Mouse (Mus musculus): ENCODE measurements at regions not wholly inside any gene's neighbourhood (a gene's known extent, or its start where the extent isn't known, plus 50 kb on each side); places are given as distances from the start of the nearest gene placed in this dataset.

DNA sequence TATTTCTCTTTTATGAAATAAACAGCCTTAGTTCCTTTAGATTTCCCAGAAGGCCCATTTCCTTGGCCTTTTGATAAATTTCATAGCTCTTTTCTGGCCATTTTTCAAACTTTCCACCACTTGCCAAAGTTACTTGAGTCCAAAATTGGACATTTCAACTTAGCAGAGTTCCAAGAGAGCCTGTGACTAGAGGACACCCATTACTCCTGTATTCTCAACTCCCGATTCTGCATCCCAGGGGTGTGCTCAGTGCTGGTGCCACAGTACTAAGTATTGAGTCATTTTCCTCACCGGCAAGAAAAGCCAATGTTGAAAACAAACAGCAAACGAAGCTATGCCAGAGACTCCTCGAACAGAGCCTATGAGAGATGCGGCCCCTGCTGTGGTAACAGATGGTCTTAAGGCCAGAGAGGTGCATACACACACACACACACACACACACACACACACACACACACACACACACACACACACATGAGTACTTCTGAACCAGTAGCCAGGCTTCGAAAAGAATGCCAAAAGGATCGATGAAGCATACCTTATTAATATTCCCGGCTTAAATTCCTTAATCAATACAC is 126.5 kb downstream of the Tmx1 start:
- in situ Hi-C loops (cut with MboI; ENCODE audit: low pct_unique_long_range_greater_than_20kb in 1 of 2, low sequenced_read_pairs in 2 of 2, unreplicated experiment in 1 of 2), result no loop called here

GRCm38 (mm10) chr12:70586181-70586580 is 133.3 kb downstream of the Tmx1 start:
- in situ Hi-C loops (cut with MboI; ENCODE audit: low pct_unique_long_range_greater_than_20kb in 1 of 2, low sequenced_read_pairs in 2 of 2, unreplicated experiment in 1 of 2), result no loop called here

- in situ Hi-C loops (cut with MboI; ENCODE audit: low pct_unique_long_range_greater_than_20kb in 1 of 2, low sequenced_read_pairs in 2 of 2, unreplicated experiment in 1 of 2), result no loop called here
Observed at GRCm38 (mm10) chr12:70588234-70588633, 135.3 kb downstream of the Tmx1 start.

DNA sequence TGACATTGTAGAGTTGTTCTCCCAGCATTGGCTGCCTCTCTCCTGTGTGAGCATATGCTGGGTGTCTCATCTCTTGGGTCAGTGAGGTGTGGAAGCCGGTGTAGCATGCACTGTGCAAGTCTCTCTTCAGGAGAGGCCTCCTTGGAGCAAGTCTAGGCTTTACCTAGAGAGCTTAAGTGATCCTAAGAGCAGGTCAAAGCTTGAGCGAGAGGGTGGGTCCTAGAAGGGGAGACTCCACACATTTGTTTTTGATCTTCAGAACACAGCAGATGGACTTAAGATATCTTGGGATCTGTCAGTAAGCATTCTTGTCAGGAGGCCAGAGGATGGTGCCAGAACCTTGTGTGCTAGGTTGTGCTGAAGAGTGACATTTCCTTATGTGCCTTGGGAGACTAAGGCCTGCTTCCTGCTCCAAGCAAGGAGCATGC is 136.4 kb downstream of the Tmx1 start:
- in situ Hi-C loops (cut with MboI; ENCODE audit: low pct_unique_long_range_greater_than_20kb in 1 of 2, low sequenced_read_pairs in 2 of 2, unreplicated experiment in 1 of 2), result no loop called here

DNA sequence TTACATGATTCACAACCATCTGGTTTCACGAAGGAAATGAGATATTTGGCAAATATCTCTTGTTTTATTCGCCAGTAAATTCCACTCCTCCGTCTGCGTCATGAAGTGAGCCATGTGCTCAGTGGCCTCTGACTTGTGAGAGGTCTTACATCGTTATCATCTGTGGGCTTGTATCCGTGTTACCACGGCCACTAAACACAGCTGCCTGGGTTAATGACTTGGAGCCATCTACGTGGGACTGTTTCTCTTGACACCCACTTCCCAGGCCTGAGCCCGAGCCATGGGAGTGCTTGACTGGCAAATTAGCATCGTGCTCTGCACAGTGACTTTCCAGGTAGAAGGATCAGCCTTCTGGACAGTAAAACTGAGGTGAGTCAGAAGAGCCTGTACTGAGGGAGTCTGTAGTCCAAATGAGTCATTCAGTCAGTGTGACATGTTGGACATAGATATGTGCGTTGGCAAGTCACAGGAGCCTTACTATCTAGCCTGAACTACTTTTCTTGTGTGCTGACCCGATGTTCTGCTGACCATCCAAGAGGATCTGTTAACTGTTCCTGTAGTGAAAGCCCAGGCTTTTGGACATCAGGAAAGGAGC is 137.7 kb downstream of the Tmx1 start:
- in situ Hi-C loops (cut with MboI; ENCODE audit: low pct_unique_long_range_greater_than_20kb in 1 of 2, low sequenced_read_pairs in 2 of 2, unreplicated experiment in 1 of 2), result no loop called here

DNA sequence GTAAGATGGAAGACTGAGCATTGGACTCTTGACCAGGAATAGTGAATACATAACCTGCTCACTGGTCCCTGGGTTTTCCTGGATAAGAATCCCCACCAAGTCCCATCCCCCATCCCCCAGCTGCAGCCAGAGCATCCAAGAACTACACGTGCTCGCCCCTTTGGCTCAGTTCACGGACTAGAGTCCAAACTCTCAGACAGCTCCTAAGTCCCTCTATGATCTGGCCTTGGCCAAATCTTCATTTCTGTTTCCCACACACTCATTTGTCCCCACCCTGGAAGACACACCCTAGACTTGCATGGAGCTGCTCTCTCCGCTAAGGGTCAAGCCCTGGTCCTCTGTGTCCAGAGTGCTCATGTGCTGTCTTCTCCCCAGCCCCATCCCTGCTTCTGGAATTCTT is 139.9 kb downstream of the Tmx1 start:
- in situ Hi-C loops (cut with MboI; ENCODE audit: low pct_unique_long_range_greater_than_20kb in 1 of 2, low sequenced_read_pairs in 2 of 2, unreplicated experiment in 1 of 2), result no loop called here

DNA sequence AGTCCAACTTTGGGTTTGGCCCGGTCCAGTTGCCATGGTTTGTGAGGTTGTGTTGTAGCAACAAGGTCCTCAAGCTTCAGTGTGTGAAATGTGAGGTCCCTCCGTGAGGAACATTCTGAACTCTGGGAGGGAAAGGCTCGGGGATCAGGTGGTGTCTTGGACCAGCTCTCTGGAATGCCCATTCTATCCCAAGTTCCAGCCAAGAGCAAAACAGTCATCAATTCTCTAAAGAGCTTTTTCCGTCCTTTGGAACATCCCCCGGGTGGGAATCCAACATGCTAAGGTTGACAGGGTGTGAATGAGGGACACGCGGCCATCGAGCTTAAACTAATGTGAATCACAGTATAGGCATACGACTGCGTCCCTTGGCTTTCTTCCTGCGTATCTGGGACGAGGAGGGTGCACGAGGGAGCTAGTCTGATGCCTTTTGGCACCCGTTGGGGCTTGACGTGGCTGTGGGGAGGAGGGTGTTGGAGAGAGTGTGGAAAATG is 145.4 kb downstream of the Tmx1 start:
- in situ Hi-C loops (cut with MboI; ENCODE audit: low pct_unique_long_range_greater_than_20kb in 1 of 2, low sequenced_read_pairs in 2 of 2, unreplicated experiment in 1 of 2), result no loop called here

DNA sequence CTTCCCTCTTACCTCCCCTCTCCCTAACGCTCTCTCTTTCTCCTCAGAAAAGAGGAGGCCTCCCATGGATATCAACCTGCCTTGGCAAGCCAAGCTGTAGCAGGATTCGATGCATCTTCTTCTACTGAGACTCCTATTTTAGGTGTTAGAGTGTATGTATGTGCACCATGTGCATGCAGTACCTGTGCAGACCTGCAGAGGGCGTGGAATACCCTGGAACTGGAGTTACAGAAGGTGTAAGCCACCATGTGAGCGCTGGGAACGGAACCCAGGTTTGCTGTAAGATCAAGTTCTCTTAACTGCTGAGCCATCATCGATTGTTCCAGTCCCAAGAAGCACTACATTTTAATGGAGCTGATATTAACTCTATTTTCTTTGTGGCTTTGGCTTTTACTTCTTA is 146.8 kb downstream of the Tmx1 start:
- in situ Hi-C loops (cut with MboI; ENCODE audit: low pct_unique_long_range_greater_than_20kb in 1 of 2, low sequenced_read_pairs in 2 of 2, unreplicated experiment in 1 of 2), result no loop called here

DNA sequence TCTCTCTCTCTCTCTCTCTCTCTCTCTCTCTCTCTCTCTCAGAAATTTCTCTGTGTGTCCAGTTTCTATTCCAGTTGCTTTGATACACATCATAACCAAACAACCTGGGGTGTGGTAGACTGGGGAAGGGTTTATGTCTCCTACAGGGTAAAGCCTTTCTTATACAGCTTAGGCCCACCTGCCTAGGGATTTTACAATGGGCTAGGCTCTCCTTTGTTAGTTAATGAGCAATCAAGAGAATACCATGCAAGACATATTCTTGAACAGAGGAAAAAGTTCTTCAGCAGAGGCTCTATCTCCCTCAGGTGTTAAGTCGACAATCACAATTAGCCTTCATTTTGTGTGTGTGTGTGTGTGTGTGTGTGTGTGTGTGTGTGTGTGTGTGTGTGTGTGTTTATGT is 151.0 kb downstream of the Tmx1 start:
- in situ Hi-C loops (cut with MboI; ENCODE audit: low pct_unique_long_range_greater_than_20kb in 1 of 2, low sequenced_read_pairs in 2 of 2, unreplicated experiment in 1 of 2), result no loop called here

DNA sequence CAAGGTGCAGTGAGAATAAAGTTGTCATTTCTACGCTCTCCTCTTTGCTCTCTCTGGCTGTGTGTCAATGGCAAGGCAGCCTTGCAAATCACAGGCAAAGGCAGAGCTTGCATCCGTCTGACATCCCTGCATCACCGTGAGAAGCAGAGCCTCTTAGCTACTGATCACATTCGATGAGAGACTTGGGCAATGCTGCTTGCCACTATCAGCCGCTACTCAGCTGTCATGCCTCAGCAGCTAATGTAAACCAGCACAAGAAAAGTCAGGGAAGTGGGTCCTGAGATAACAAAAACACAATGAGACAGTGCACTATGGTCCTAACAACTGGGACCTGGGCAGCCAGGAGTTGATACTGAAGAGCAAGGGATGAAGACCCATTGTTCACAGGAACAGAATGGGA is 155.8 kb downstream of the Tmx1 start:
- in situ Hi-C loops (cut with MboI; ENCODE audit: low pct_unique_long_range_greater_than_20kb in 1 of 2, low sequenced_read_pairs in 2 of 2, unreplicated experiment in 1 of 2), result no loop called here

- in situ Hi-C loops (cut with MboI; ENCODE audit: low pct_unique_long_range_greater_than_20kb in 1 of 2, low sequenced_read_pairs in 2 of 2, unreplicated experiment in 1 of 2), result no loop called here
Observed at GRCm38 (mm10) chr12:70609116-70609871, 156.4 kb downstream of the Tmx1 start.

GRCm38 (mm10) chr12:70611891-70612290 is 159.0 kb downstream of the Tmx1 start:
- in situ Hi-C loops (cut with MboI; ENCODE audit: low pct_unique_long_range_greater_than_20kb in 1 of 2, low sequenced_read_pairs in 2 of 2, unreplicated experiment in 1 of 2), result no loop called here

DNA sequence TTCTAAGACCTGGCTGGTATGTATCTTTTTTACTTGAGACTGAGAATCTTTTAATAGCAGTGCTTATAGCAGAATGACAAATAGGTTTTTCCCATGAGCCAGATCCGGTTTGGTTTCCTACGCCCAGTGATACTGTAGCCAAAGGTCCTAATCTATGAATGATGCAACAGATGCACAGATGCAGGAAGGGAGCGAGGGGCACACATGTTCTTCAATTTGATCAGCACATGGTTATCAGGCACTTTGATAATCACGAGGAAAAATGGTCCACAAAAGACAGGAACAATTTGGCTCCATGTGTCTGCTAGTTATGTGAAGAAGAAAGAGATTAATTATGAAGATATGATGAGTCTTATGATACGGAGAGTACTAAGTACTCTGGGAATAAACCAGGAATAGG is 160.3 kb downstream of the Tmx1 start:
- in situ Hi-C loops (cut with MboI; ENCODE audit: low pct_unique_long_range_greater_than_20kb in 1 of 2, low sequenced_read_pairs in 2 of 2, unreplicated experiment in 1 of 2), result no loop called here

DNA sequence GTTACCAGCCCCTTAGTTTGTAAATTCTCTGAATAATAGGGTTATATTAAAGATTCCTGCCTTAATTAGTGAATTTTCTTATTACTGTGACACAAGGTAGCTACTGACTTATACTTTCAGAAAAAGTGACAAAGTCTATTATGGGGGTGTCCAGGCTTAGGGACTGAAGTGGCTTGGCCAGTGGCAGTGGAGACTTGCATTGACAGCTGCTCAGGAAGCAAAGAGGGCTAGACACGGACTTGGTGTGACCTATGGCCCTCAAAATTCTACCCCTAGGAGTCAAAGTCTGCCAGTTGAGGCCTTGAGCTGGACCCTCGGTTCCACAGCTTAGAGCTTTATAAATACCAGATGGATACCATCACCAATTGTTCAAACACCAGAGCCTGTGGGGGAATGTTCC is 161.2 kb downstream of the Tmx1 start:
- in situ Hi-C loops (cut with MboI; ENCODE audit: low pct_unique_long_range_greater_than_20kb in 1 of 2, low sequenced_read_pairs in 2 of 2, unreplicated experiment in 1 of 2), result no loop called here

DNA sequence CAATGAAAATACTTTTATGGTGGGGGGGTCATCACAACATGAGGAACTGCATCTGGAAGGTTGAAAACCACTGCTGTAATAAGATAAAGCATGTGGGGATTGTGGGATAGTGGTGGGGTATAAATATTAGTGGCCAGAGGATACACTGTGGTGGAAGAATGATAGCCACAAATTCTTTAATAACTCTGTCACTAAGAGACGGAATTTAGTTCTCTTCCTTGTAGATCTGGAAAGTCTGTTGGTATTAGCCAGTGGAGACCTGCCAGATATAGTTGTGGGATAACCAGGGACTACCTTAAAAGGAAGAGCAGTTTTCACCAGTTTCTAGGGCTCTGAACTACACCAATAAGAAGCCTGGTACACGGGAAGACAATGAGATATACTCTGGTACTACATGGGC is 161.8 kb downstream of the Tmx1 start:
- in situ Hi-C loops (cut with MboI; ENCODE audit: low pct_unique_long_range_greater_than_20kb in 1 of 2, low sequenced_read_pairs in 2 of 2, unreplicated experiment in 1 of 2), result no loop called here

- in situ Hi-C loops (cut with MboI; ENCODE audit: low pct_unique_long_range_greater_than_20kb in 1 of 2, low sequenced_read_pairs in 2 of 2, unreplicated experiment in 1 of 2), result no loop called here
Observed at GRCm38 (mm10) chr12:70615123-70615522, 162.2 kb downstream of the Tmx1 start.

- in situ Hi-C loops (cut with MboI; ENCODE audit: low pct_unique_long_range_greater_than_20kb in 1 of 2, low sequenced_read_pairs in 2 of 2, unreplicated experiment in 1 of 2), result no loop called here
Observed at GRCm38 (mm10) chr12:70616049-70616448, 163.2 kb downstream of the Tmx1 start.

GRCm38 (mm10) chr12:70616487-70616886 is 163.6 kb downstream of the Tmx1 start:
- in situ Hi-C loops (cut with MboI; ENCODE audit: low pct_unique_long_range_greater_than_20kb in 1 of 2, low sequenced_read_pairs in 2 of 2, unreplicated experiment in 1 of 2), result no loop called here

DNA sequence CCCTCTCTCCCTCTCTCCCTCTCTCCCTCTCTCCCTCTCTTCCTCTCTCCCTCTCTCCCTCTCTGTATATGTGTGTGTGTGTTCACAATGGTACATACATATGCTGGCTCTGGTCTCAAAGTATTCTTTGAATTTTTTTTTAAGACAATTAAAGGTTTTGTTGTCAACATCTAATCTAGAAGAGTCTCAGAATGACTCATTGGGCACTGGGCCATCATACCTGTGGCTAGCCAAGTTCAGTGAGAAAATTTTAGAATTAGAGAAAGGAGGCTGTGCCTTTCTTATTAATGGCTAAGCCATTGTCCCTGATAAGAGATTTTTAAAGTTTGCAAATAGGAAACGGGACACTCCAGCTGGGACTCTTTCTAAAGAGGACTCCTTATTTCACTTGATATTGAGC is 164.1 kb downstream of the Tmx1 start:
- in situ Hi-C loops (cut with MboI; ENCODE audit: low pct_unique_long_range_greater_than_20kb in 1 of 2, low sequenced_read_pairs in 2 of 2, unreplicated experiment in 1 of 2), result no loop called here

DNA sequence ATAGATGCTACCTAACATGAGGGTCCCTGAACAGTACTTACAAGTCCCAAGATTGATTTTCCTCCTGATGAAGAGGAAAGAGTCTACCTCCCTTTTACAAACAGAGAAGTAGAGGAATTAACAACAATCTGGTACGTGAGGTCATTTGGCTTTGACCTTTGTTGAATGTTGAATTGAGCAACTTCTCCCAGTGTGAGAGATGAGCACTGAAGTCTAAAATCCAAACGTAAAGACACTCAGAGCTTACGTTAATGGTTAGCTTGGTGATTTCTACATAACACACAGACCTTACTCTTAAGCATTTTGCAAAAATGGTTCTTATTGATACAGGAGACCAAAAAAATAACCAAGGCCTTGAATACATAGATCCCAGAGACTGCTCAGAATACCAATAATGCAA is 165.1 kb downstream of the Tmx1 start:
- in situ Hi-C loops (cut with MboI; ENCODE audit: low pct_unique_long_range_greater_than_20kb in 1 of 2, low sequenced_read_pairs in 2 of 2, unreplicated experiment in 1 of 2), result no loop called here
